Mouse (Mus musculus) CH12.LX (cell line): ENCODE data around the gene Sh2b1.
A peak's percentile ranks its signal among the peaks of the same experiment; 100 is the strongest.

ENCODE experiments used
- CHD2 ChIP-seq: IDR thresholded peaks from 2 replicates; pipeline ENCODE4 v1.6.1; 2011; ENCODE audit warnings: low read length, improper control_type of control experiment
- CTCF ChIP-seq, 2 experiments: IDR thresholded peaks in 1 of 2; conservative IDR thresholded peaks in 1 of 2; 2 replicates each; pipeline ENCODE4 v1.5.1; 2011 to 2012; ENCODE audit warnings: low read depth in 2 of 2, low read length in 2 of 2, improper control_type of control experiment in 1 of 2, inconsistent platforms in 1 of 2, mild to moderate bottlenecking in 1 of 2, moderate library complexity in 1 of 2
- EP300 ChIP-seq: IDR thresholded peaks from 2 replicates; pipeline ENCODE4 v1.6.1; 2011; ENCODE audit warnings: low read length, improper control_type of control experiment
- HCFC1 ChIP-seq: IDR thresholded peaks from 2 replicates; pipeline ENCODE4 v1.6.1; 2012; ENCODE audit warnings: low read depth, mild to moderate bottlenecking, inconsistent platforms, low read length, improper control_type of control experiment
- KAT2A ChIP-seq: IDR thresholded peaks from 2 replicates; pipeline ENCODE4 v1.6.1; 2012; ENCODE audit warnings: low read length, improper control_type of control experiment, inconsistent platforms; ENCODE audit not compliant: insufficient replicate concordance
- MAFK ChIP-seq: IDR thresholded peaks from 2 replicates; pipeline ENCODE4 v1.6.1; 2011; ENCODE audit warnings: low read length, improper control_type of control experiment; ENCODE audit not compliant: insufficient replicate concordance
- MAZ ChIP-seq: IDR thresholded peaks from 2 replicates; pipeline ENCODE4 v1.6.1; 2012; ENCODE audit warnings: low read depth, mild to moderate bottlenecking, inconsistent platforms, low read length, improper control_type of control experiment, moderate library complexity
- MEF2A ChIP-seq: IDR thresholded peaks from 2 replicates; pipeline ENCODE4 v1.6.1; 2014; ENCODE audit warnings: low read depth, mild to moderate bottlenecking, inconsistent platforms, low read length, improper control_type of control experiment, borderline replicate concordance
- NRF1 ChIP-seq: IDR thresholded peaks from 2 replicates; pipeline ENCODE4 v1.6.1; 2014; ENCODE audit warnings: low read depth, mild to moderate bottlenecking, inconsistent platforms, low read length, improper control_type of control experiment, moderate library complexity
- POLR2A ChIP-seq: IDR thresholded peaks from 2 replicates; pipeline ENCODE4 v1.6.1; 2011; ENCODE audit warnings: low read depth, mild to moderate bottlenecking, improper control_type of control experiment, low read length
- POLR2AphosphoS2 ChIP-seq: IDR thresholded peaks from 2 replicates; pipeline ENCODE4 v1.6.1; 2011; ENCODE audit warnings: low read depth, low read length, improper control_type of control experiment
- USF1 ChIP-seq: IDR thresholded peaks from 2 replicates; pipeline ENCODE4 v1.6.1; 2014; ENCODE audit warnings: low read depth, mild to moderate bottlenecking, inconsistent platforms, low read length, improper control_type of control experiment
- ZMIZ1 ChIP-seq: IDR thresholded peaks from 2 replicates; pipeline ENCODE4 v1.6.1; 2012; ENCODE audit warnings: low read depth, mild to moderate bottlenecking, inconsistent platforms, low read length, improper control_type of control experiment

DNA sequence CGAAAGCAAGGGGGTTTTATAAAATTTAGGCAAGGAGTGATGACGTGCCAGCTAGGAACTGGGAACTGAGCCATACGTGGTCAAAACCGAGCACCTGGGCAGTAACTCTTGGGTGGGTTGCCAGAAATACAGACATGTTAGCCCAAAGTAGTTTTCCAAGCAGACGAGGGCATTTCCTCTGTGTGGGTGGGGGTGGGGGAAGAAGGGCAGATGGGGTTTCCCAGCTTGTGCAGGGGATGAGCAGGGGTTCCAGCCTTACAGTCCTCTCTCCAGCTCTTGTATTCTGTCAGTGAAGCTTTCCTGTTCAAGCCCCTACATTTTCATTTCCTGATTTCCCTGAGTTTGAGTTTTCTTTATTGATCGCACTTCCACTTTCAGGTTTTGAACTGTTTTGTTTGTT is 51.1 kb downstream of the Sh2b1 start:
- no peak for TF ChIP-seq ZMIZ1
- TF ChIP-seq MEF2A = no peak; the same call in 1 of the 2 replicates
- TF ChIP-seq POLR2AphosphoS2 = no peak
- no peak for TF ChIP-seq CTCF (conservative IDR thresholded peaks at IDR 0.05 in 1 of 2, IDR thresholded peaks at IDR 0.05 in 1 of 2; ENCODE audit: low read depth in 2 of 2, low read length in 2 of 2)
- no peak for TF ChIP-seq HCFC1
- no peak for TF ChIP-seq NRF1
- TF ChIP-seq POLR2A = no peak
- TF ChIP-seq MAFK = no peak
- no peak for TF ChIP-seq USF1
- peak; percentile 70 for TF ChIP-seq EP300
- TF ChIP-seq MAZ = no peak
- TF ChIP-seq KAT2A = no peak
- TF ChIP-seq CHD2 = no peak
